Mouse (Mus musculus) myocyte (in vitro differentiated cells): ENCODE data around the gene Haspin. TPM values are rescaled to one million over a fixed set of nuclear protein-coding genes. Genes with fewer than 3 reads are reported as not detected.

Experiments used
- H3K27me3 ChIP-seq: one replicate; pipeline ENCODE4 v1.6.1; 2011; ENCODE audit not compliant: control insufficient read depth, insufficient read depth, insufficient read length
- H3K36me3 ChIP-seq: one replicate; pipeline ENCODE4 v1.6.1; 2011; ENCODE audit not compliant: control insufficient read depth, insufficient read depth
- H3K4me2 ChIP-seq: one replicate; pipeline ENCODE4 v1.6.1; 2011; ENCODE audit warnings: low read depth, control low read depth
- H3K4me3 ChIP-seq: one replicate; pipeline ENCODE4 v1.5.1; 2011; ENCODE audit warnings: mild to moderate bottlenecking, control low read depth, moderate library complexity
- H3K79me2 ChIP-seq: one replicate; pipeline ENCODE4 v1.6.1; 2011; ENCODE audit not compliant: control insufficient read depth, insufficient read depth
- H3ac ChIP-seq: one replicate; pipeline ENCODE4 v1.6.1; 2011; ENCODE audit not compliant: control insufficient read depth, insufficient read length
- CEBPB ChIP-seq: IDR thresholded peaks from 2 replicates; pipeline ENCODE4 v1.6.1; 2011; ENCODE audit warnings: mild to moderate bottlenecking, moderate library complexity; ENCODE audit not compliant: poor library complexity, insufficient read depth, severe bottlenecking
- E2F4 ChIP-seq: IDR thresholded peaks from one replicate; pipeline ENCODE4 v1.6.1; 2011; ENCODE audit warnings: mild to moderate bottlenecking, control low read depth, moderate library complexity; ENCODE audit not compliant: insufficient read depth
- MAX ChIP-seq: IDR thresholded peaks from one replicate; pipeline ENCODE4 v1.6.1; 2011; ENCODE audit warnings: low read depth, mild to moderate bottlenecking, control low read depth
- MYOD1 ChIP-seq, 3 experiments: IDR thresholded peaks; one replicate each; pipeline ENCODE4 v1.6.1; 2011; ENCODE audit warnings: control low read depth in 2 of 3, low read depth in 2 of 3, mild to moderate bottlenecking in 2 of 3, moderate library complexity in 1 of 3; ENCODE audit not compliant: insufficient read length in 2 of 3, control insufficient read depth in 1 of 3
- MYOG ChIP-seq, 3 experiments: IDR thresholded peaks; one replicate each; pipeline ENCODE4 v1.6.1; 2011; ENCODE audit warnings: control low read depth in 2 of 3, low read depth in 2 of 3, mild to moderate bottlenecking in 2 of 3; ENCODE audit not compliant: insufficient read length in 2 of 3, control insufficient read depth in 1 of 3, insufficient read depth in 1 of 3
- POLR2A ChIP-seq: IDR thresholded peaks from one replicate; pipeline ENCODE4 v1.6.1; 2011; ENCODE audit warnings: low read depth, mild to moderate bottlenecking, control low read depth, moderate library complexity; ENCODE audit not compliant: insufficient read length
- POLR2AphosphoS2 ChIP-seq: IDR thresholded peaks from one replicate; pipeline ENCODE4 v1.6.1; 2011; ENCODE audit warnings: low read depth, control low read depth; ENCODE audit not compliant: insufficient read length
- REST ChIP-seq: IDR thresholded peaks from one replicate; pipeline ENCODE4 v1.6.1; 2011; ENCODE audit warnings: mild to moderate bottlenecking, control low read depth, moderate library complexity; ENCODE audit not compliant: insufficient read depth, insufficient read length
- SRF ChIP-seq: IDR thresholded peaks from one replicate; pipeline ENCODE4 v1.6.1; 2011; ENCODE audit warnings: low read depth; ENCODE audit not compliant: control insufficient read depth, insufficient read length
- TCF12 ChIP-seq: IDR thresholded peaks from one replicate; pipeline ENCODE4 v1.6.1; 2011; ENCODE audit warnings: mild to moderate bottlenecking, control low read depth; ENCODE audit not compliant: poor library complexity, insufficient read depth, severe bottlenecking
- TCF3 ChIP-seq: IDR thresholded peaks from one replicate; pipeline ENCODE4 v1.6.1; 2011; ENCODE audit warnings: low read depth, control low read depth; ENCODE audit not compliant: insufficient read length
- USF1 ChIP-seq: IDR thresholded peaks from one replicate; pipeline ENCODE4 v1.6.1; 2011; ENCODE audit warnings: low read depth, mild to moderate bottlenecking, control low read depth, moderate library complexity
- polyA plus RNA-seq: library from polyadenylated mRNA; unstranded; fragments of >200 nt; fragmentation: generic; extraction: Trizol; gene quantifications from one replicate; pipeline ENCODE4 v1.2.1, GENCODE M21; 2012; ENCODE audit warnings: missing spikeins

The Haspin gene
- polyA plus RNA-seq, 1 experiment: 3.3 TPM

DNA sequence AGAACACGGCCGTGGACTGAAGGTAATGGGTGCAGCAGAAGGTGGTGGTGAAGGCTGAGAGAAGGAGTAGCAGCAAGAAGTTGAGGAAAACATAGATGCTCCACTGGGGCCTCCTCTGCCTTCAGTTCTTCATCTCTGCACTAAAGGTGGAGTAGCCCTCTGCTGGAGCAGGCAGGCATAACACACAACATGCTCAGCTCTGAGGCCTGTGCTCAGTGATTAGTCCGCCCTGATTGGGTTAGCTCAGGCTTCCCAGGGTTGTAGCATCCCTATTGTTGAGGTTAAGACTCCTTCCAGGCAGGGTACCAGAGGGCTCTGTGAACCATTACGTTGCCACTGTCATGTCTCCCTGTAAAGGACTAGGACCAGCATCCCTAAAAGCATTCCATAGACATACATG, 31.1 kb upstream of the Haspin start:
- peaks cover 12% of the 10 kb centered on the region for H3K79me2 ChIP-seq
- no peak overlapping the region for H3K4me3 ChIP-seq
- H3K27me3 ChIP-seq: no peaks in the 10 kb centered on the region
- no peak overlapping the region for H3ac ChIP-seq
- H3K36me3 ChIP-seq: peaks cover 9% of the 10 kb centered on the region
- no peak for TF ChIP-seq SRF
- TF ChIP-seq REST: no peak
- TF ChIP-seq MYOD1 (IDR thresholded peaks at IDR 0.05; ENCODE audit: control insufficient read depth in 1 of 3, insufficient read length in 2 of 3, low read depth in 2 of 3): no peak
- TF ChIP-seq E2F4: no peak
- no peak for TF ChIP-seq TCF3
- TF ChIP-seq TCF12: no peak
- no peak for TF ChIP-seq POLR2AphosphoS2
- TF ChIP-seq USF1: no peak
- TF ChIP-seq POLR2A: no peak
- no peak for TF ChIP-seq CEBPB
- TF ChIP-seq MAX: no peak
- no peak for TF ChIP-seq MYOG (IDR thresholded peaks at IDR 0.05; ENCODE audit: control insufficient read depth in 1 of 3, insufficient read depth in 1 of 3, insufficient read length in 2 of 3, low read depth in 2 of 3)
- H3K4me2 ChIP-seq: no peak overlapping the region

- Histone ChIP-seq H3ac (no peak overlapping the region), H3K27me3 (no peaks in the 10 kb centered on the region), H3K36me3 (peaks cover 4% of the 10 kb centered on the region), H3K79me2 (peaks cover 5% of the 10 kb centered on the region), H3K4me2 (no peak overlapping the region), H3K4me3 (no peak overlapping the region)
- no peak for TF ChIP-seq USF1
- no peak for TF ChIP-seq SRF
Measured at GRCm38 (mm10) chr11:73168576-73168975, 30.5 kb upstream of the Haspin start.

- H3K27me3 ChIP-seq: no peaks in the 10 kb centered on the region
- H3K4me2 ChIP-seq: no peak overlapping the region
- no peak overlapping the region for H3ac ChIP-seq
- TF ChIP-seq CEBPB: no peak
- peaks cover 1% of the 10 kb centered on the region for H3K36me3 ChIP-seq
- H3K4me3 ChIP-seq: no peak overlapping the region
- H3K79me2 ChIP-seq: peaks cover under 1% of the 10 kb centered on the region
Measured at GRCm38 (mm10) chr11:73168071-73168470, 30.0 kb upstream of the Haspin start.

GRCm38 (mm10) chr11:73162284-73162683, 24.2 kb upstream of the Haspin start:
- Histone ChIP-seq H3ac (no peak overlapping the region), H3K4me2 (no peak overlapping the region)
- TF ChIP-seq MAX (no peak), SRF (no peak), MYOG (IDR thresholded peaks at IDR 0.05; ENCODE audit: control insufficient read depth in 1 of 3, insufficient read depth in 1 of 3, insufficient read length in 2 of 3, low read depth in 2 of 3) (no peak), REST (no peak), MYOD1 (IDR thresholded peaks at IDR 0.05; ENCODE audit: control insufficient read depth in 1 of 3, insufficient read length in 2 of 3, low read depth in 2 of 3) (no peak), E2F4 (no peak), TCF12 (no peak), POLR2A (no peak), CEBPB (no peak), USF1 (no peak)

DNA sequence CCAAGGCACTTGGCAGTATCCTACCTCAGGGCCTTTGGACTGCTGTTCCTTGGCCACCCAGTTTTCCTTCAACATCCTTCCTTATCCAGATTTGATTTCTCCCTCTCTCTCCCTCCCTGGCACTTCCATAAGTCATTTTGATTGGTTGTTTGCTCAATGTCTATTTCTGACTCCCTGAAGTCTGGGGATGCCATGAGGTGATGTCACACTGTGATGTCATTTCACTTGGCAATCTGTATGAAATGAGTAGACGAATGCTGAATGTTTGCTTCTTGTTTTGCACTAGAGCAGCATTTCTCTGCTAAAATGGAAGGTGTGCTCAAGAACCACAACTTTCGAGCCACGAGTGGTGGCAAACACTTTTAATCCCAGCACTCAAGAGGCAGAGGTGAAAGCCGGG, 23.5 kb upstream of the Haspin start:
- TF ChIP-seq POLR2AphosphoS2 (no peak), TCF12 (no peak), MAX (no peak), E2F4 (no peak), MYOG (IDR thresholded peaks at IDR 0.05; ENCODE audit: control insufficient read depth in 1 of 3, insufficient read depth in 1 of 3, insufficient read length in 2 of 3, low read depth in 2 of 3) (no peak), CEBPB (no peak), TCF3 (no peak), USF1 (no peak), MYOD1 (IDR thresholded peaks at IDR 0.05; ENCODE audit: control insufficient read depth in 1 of 3, insufficient read length in 2 of 3, low read depth in 2 of 3) (no peak), REST (no peak), POLR2A (no peak), SRF (no peak)
- peak overlapping the region; percentile 64 for H3K4me2 ChIP-seq
- no peak overlapping the region for H3ac ChIP-seq
- H3K79me2 ChIP-seq: no peaks in the 10 kb centered on the region
- H3K27me3 ChIP-seq: no peaks in the 10 kb centered on the region
- H3K36me3 ChIP-seq: no peaks in the 10 kb centered on the region
- H3K4me3 ChIP-seq: peak overlapping the region; percentile 20

More at GRCm38 (mm10) chr11:73162284-73162683, 24.2 kb upstream of the Haspin start:
- Histone ChIP-seq H3K27me3 (no peaks in the 10 kb centered on the region), H3K4me3 (no peak overlapping the region), H3K36me3 (no peaks in the 10 kb centered on the region), H3K79me2 (no peaks in the 10 kb centered on the region)
